Mouse (Mus musculus) CH12.LX (cell line): Measurements from ENCODE around the gene Fancc. TPM values are rescaled to one million over a fixed set of nuclear protein-coding genes. Genes with fewer than 3 reads are reported as not detected.

ENCODE experiments used
- DNase-seq: peaks from one replicate; pipeline ENCODE4 v3.0.0-alpha.2; 2013; ENCODE audit errors: extremely low read depth
- H3K27ac ChIP-seq: 2 replicates; pipeline ENCODE4 v1.5.1; 2012; ENCODE audit warnings: low read depth, mild to moderate bottlenecking, control low read depth, moderate library complexity; ENCODE audit not compliant: insufficient read depth
- H3K27me3 ChIP-seq: replicated peaks from 2 replicates; pipeline ENCODE3; 2012; ENCODE audit warnings: inconsistent platforms
- H3K36me3 ChIP-seq, 2 experiments: replicated peaks in 1 of 2; 2 replicates each; pipeline versions ENCODE3 to v1.6.1; 2012; ENCODE audit warnings: inconsistent platforms in 1 of 2, low read length in 1 of 2, mild to moderate bottlenecking in 1 of 2, mixed read lengths in 1 of 2, moderate library complexity in 1 of 2; ENCODE audit not compliant: control insufficient read depth in 1 of 2, insufficient read depth in 1 of 2
- H3K4me1 ChIP-seq, 2 experiments: 2 replicates each; pipeline ENCODE4 v1.6.1; 2012; ENCODE audit warnings: inconsistent platforms in 1 of 2, moderate library complexity in 1 of 2; ENCODE audit not compliant: insufficient read depth in 2 of 2, control insufficient read depth in 1 of 2
- H3K4me2 ChIP-seq: 2 replicates; pipeline ENCODE4 v1.6.1; 2012; ENCODE audit warnings: low read depth, mild to moderate bottlenecking, control low read depth; ENCODE audit not compliant: poor library complexity, insufficient read depth, severe bottlenecking
- H3K4me3 ChIP-seq, 3 experiments: fragments of 150-350 bp in 1 of 3; sonication (generic) in 1 of 3; replicated peaks in 1 of 3; 2 replicates each; pipeline versions ENCODE3 to v1.5.1; 2011 to 2012; ENCODE audit warnings: low read depth in 2 of 3, low read length in 2 of 3, mild to moderate bottlenecking in 2 of 3, moderate library complexity in 2 of 3, control low read depth in 1 of 3, improper control_type of control experiment in 1 of 3, inconsistent platforms in 1 of 3, mixed read lengths in 1 of 3; ENCODE audit not compliant: poor library complexity in 1 of 3
- H3K79me2 ChIP-seq: replicated peaks from 2 replicates; pipeline ENCODE4 v1.6.1; 2012; ENCODE audit warnings: mild to moderate bottlenecking, moderate library complexity; ENCODE audit not compliant: control insufficient read depth, poor library complexity, insufficient read depth, severe bottlenecking; ENCODE audit errors: extremely low read depth
- H3K9ac ChIP-seq: 2 replicates; pipeline ENCODE4 v1.6.1; 2012; ENCODE audit warnings: low read depth, mild to moderate bottlenecking, control low read depth, moderate library complexity; ENCODE audit not compliant: insufficient read depth
- H3K9me3 ChIP-seq: replicated peaks from 2 replicates; pipeline ENCODE3; 2012; ENCODE audit warnings: low read length, inconsistent platforms, mixed read lengths
- BHLHE40 ChIP-seq: IDR thresholded peaks from 2 replicates; pipeline ENCODE4 v1.6.1; 2011; ENCODE audit warnings: mild to moderate bottlenecking, low read depth, low read length, improper control_type of control experiment
- CTCF ChIP-seq, 2 experiments: IDR thresholded peaks in 1 of 2; conservative IDR thresholded peaks in 1 of 2; 2 replicates each; pipeline ENCODE4 v1.5.1; 2011 to 2012; ENCODE audit warnings: low read depth in 2 of 2, low read length in 2 of 2, improper control_type of control experiment in 1 of 2, inconsistent platforms in 1 of 2, mild to moderate bottlenecking in 1 of 2, moderate library complexity in 1 of 2
- E2F4 ChIP-seq: IDR thresholded peaks from 2 replicates; pipeline ENCODE4 v1.6.1; 2011; ENCODE audit warnings: low read depth, low read length, improper control_type of control experiment; ENCODE audit not compliant: insufficient replicate concordance
- ELF1 ChIP-seq: IDR thresholded peaks from 2 replicates; pipeline ENCODE4 v1.6.1; 2014; ENCODE audit warnings: low read depth, mild to moderate bottlenecking, inconsistent platforms, low read length, improper control_type of control experiment
- GABPA ChIP-seq: IDR thresholded peaks from 2 replicates; pipeline ENCODE4 v1.6.1; 2012; ENCODE audit warnings: low read depth, low read length, improper control_type of control experiment, inconsistent platforms; ENCODE audit not compliant: insufficient replicate concordance
- HCFC1 ChIP-seq: IDR thresholded peaks from 2 replicates; pipeline ENCODE4 v1.6.1; 2012; ENCODE audit warnings: low read depth, mild to moderate bottlenecking, inconsistent platforms, low read length, improper control_type of control experiment
- IRF4 ChIP-seq: IDR thresholded peaks from 2 replicates; pipeline ENCODE4 v1.6.1; 2014; ENCODE audit warnings: low read depth, mild to moderate bottlenecking, inconsistent platforms, low read length, improper control_type of control experiment
- JUN ChIP-seq: IDR thresholded peaks from 2 replicates; pipeline ENCODE4 v1.6.1; 2011; ENCODE audit warnings: low read depth, mild to moderate bottlenecking, low read length, improper control_type of control experiment, moderate library complexity; ENCODE audit not compliant: insufficient read depth
- JUND ChIP-seq: conservative IDR thresholded peaks from 2 replicates; pipeline ENCODE4 v1.6.1; 2011; ENCODE audit warnings: low read depth, low read length, improper control_type of control experiment
- KAT2A ChIP-seq: IDR thresholded peaks from 2 replicates; pipeline ENCODE4 v1.6.1; 2012; ENCODE audit warnings: low read length, improper control_type of control experiment, inconsistent platforms; ENCODE audit not compliant: insufficient replicate concordance
- MAFK ChIP-seq: IDR thresholded peaks from 2 replicates; pipeline ENCODE4 v1.6.1; 2011; ENCODE audit warnings: low read length, improper control_type of control experiment; ENCODE audit not compliant: insufficient replicate concordance
- MAX ChIP-seq: IDR thresholded peaks from 2 replicates; pipeline ENCODE4 v1.6.1; 2011; ENCODE audit warnings: low read length, improper control_type of control experiment
- MYC ChIP-seq: IDR thresholded peaks from 2 replicates; pipeline ENCODE4 v1.6.1; 2011; ENCODE audit warnings: low read depth, mild to moderate bottlenecking, improper control_type of control experiment, low read length
- RCOR1 ChIP-seq: conservative IDR thresholded peaks from 2 replicates; pipeline ENCODE4 v1.6.1; 2012; ENCODE audit warnings: low read depth, mild to moderate bottlenecking, inconsistent platforms, low read length, improper control_type of control experiment
- SIN3A ChIP-seq: IDR thresholded peaks from 2 replicates; pipeline ENCODE4 v1.6.1; 2012; ENCODE audit warnings: low read length, improper control_type of control experiment, inconsistent platforms
- SMC3 ChIP-seq: IDR thresholded peaks from 2 replicates; pipeline ENCODE4 v1.6.1; 2011; ENCODE audit warnings: low read depth, low read length, improper control_type of control experiment
- TCF12 ChIP-seq: IDR thresholded peaks from 2 replicates; pipeline ENCODE4 v1.6.1; 2014; ENCODE audit warnings: low read depth, mild to moderate bottlenecking, inconsistent platforms, low read length, improper control_type of control experiment
- UBTF ChIP-seq: IDR thresholded peaks from 2 replicates; pipeline ENCODE4 v1.6.1; 2012; ENCODE audit warnings: low read depth, mild to moderate bottlenecking, inconsistent platforms, low read length, improper control_type of control experiment, moderate library complexity
- ZKSCAN1 ChIP-seq: IDR thresholded peaks from 2 replicates; pipeline ENCODE4 v1.6.1; 2012; ENCODE audit warnings: low read depth, inconsistent platforms, low read length, improper control_type of control experiment, borderline replicate concordance
- ZNF384 ChIP-seq: IDR thresholded peaks from 2 replicates; pipeline ENCODE4 v1.6.1; 2012; ENCODE audit warnings: low read depth, low read length, improper control_type of control experiment, inconsistent platforms
- dilution Hi-C: fragments of 300-500 bp; cut with MboI; formaldehyde crosslinking; loops from 2 replicates; pipeline ENCODE4 v1.14.3; 2020; ENCODE audit warnings: low sequenced_read_pairs; ENCODE audit not compliant: extremely low pct_unique_long_range_greater_than_20kb, extremely low pct_ligation_motif_present
- in situ Hi-C: fragments of 300-500 bp; cut with MboI; formaldehyde crosslinking; loops from 3 replicates; pipeline ENCODE4 v1.14.3; 2019; ENCODE audit warnings: low sequenced_read_pairs, low pct_ligation_motif_present, low pct_unique_long_range_greater_than_20kb, mixed read lengths
- polyA plus RNA-seq: library from polyadenylated mRNA; unstranded; fragments of >175 nt; gene quantifications from 2 replicates; pipeline ENCODE4 v1.2.1, GENCODE M21; 2012; ENCODE audit warnings: low read depth; ENCODE audit not compliant: insufficient read length
- total RNA-seq, 2 experiments: library from RNA; depleted of rRNA; stranded (reverse); fragments of 300-350 nt in 1 of 2; fragments of >200 nt in 1 of 2; gene quantifications; 2 replicates each; pipeline ENCODE4 v1.2.3; 2012 to 2014

Gene Fancc
- total and polyA plus RNA-seq, 3 experiments, result 8.2 to 12.4 (median 8.7) TPM

DNA sequence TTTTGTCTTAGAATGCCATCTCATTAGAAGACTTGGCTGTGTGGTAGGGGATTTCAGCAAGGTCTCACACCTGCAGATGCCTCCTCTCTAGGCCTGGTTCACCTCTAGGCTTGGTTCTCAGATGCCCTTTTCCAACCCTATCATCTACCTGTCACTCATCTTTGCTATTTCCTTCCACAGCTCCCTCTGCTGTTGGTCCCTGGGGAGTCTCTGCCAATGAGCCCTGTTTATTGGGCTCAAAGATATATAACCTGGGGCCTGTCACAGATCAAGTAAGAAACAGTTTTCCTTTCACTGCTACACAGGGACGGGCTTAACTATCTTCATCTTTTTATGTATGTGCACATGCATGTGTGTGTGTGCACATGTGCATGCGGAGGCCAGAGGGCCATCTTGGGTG is 5.3 kb upstream of the Fancc start:
- dilution Hi-C loops, result no loop called here
- Histone ChIP-seq H3K4me3 (no peak overlapping the region), H3K9me3 (no peaks in the 10 kb centered on the region), H3K27me3 (no peaks in the 10 kb centered on the region)
- TF ChIP-seq TCF12 (0 out of 2 replicates have a peak, but pooled peaks have one; percentile 12), MAFK (no peak), UBTF (no peak), CTCF (conservative IDR thresholded peaks at IDR 0.05 in 1 of 2, IDR thresholded peaks at IDR 0.05 in 1 of 2; ENCODE audit: low read depth in 2 of 2, low read length in 2 of 2) (peak in 1 of 2 experiments; percentile 11; a peak in 1 of 4 replicates), MAX (no peak), SIN3A (no peak), SMC3 (no peak; the same call in 1 of the 2 replicates)
- TF ChIP-seq, all 38 proteins: peak for 2
- Histone ChIP-seq H3K36me3 (peaks cover 0 to 3% of the 10 kb centered on the region in 2 experiments), H3K9ac (no peak overlapping the region), H3K4me2 (no peak overlapping the region), H3K79me2 (no peaks in the 10 kb centered on the region), H3K27ac (no peak overlapping the region), H3K4me1 (peaks cover 0 to 4% of the 10 kb centered on the region in 2 experiments; a peak in 1 of 4 replicates)
- in situ Hi-C loops, result no loop called here
- DNase-seq, result peak; percentile 12

DNA sequence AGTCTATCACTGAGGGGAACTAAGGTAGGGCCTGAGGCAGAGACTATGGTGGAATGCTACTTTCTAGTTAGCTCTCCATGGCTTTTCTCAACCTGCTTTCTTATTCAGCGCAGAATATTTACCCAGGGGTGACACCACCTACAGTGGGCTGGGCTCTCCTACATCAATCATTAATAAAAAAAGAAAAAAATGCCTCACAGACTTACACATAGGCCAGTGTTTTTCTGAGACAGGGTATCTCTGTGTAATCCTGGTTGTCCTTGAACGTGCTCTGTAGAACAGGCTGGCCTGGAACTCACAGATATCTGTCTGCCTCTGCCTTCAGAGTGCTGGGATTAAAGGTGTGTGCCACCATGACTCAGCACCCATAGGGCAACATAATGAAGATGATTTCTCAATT is 2.4 kb upstream of the Fancc start:
- no peak overlapping the region for H3K27ac ChIP-seq
- in situ Hi-C loops (no loop called here), dilution Hi-C loops (no loop called here)
- TF ChIP-seq CTCF (conservative IDR thresholded peaks at IDR 0.05 in 1 of 2, IDR thresholded peaks at IDR 0.05 in 1 of 2; ENCODE audit: low read depth in 2 of 2, low read length in 2 of 2), result no peak
- no peak for TF ChIP-seq SMC3
- TF ChIP-seq KAT2A, result no peak
- no peak for TF ChIP-seq ZKSCAN1
- no peak for TF ChIP-seq E2F4
- no peak for TF ChIP-seq ELF1
- no peak for TF ChIP-seq JUN
- no peak for TF ChIP-seq RCOR1
- TF ChIP-seq UBTF, result no peak
- no peaks in the 10 kb centered on the region for H3K36me3 ChIP-seq
- DNase-seq, result no peak
- peaks cover 2 to 14% of the 10 kb centered on the region in 2 experiments; a peak in 3 of 4 replicates for H3K4me1 ChIP-seq
- H3K4me2 ChIP-seq, result no peak overlapping the region
- no peaks in the 10 kb centered on the region for H3K9me3 ChIP-seq
- no peak overlapping the region for H3K4me3 ChIP-seq
- H3K27me3 ChIP-seq, result no peaks in the 10 kb centered on the region
- no peak overlapping the region for H3K9ac ChIP-seq
- no peaks in the 10 kb centered on the region for H3K79me2 ChIP-seq

DNA sequence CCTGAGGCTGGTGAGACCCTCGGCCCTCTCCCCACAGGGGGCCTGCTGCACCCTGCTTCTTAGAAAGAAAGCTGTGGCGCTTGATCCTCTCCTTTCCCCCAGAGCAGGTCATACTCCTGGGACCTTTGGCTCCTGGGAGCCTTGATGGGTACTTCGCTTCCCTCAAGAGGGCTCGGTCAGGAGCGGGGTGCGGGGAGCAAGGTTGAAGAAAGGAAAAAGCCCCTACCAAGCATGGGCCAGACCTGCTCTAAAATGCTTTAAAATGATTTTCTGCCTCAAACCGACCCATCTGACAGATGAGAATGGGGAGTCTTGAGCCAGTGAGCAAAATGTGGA is 9.4 kb downstream of the Fancc start:
- H3K9me3 ChIP-seq, result no peaks in the 10 kb centered on the region
- TF ChIP-seq MYC (no peak), UBTF (no peak), GABPA (no peak), KAT2A (no peak), ZNF384 (no peak), HCFC1 (no peak), IRF4 (no peak), JUND (no peak), MAX (no peak), SMC3 (no peak), E2F4 (no peak), ZKSCAN1 (no peak), CTCF (conservative IDR thresholded peaks at IDR 0.05 in 1 of 2, IDR thresholded peaks at IDR 0.05 in 1 of 2; ENCODE audit: low read depth in 2 of 2, low read length in 2 of 2) (no peak), BHLHE40 (no peak)
- TF ChIP-seq, all 38 proteins: peak for 0
- no peak overlapping the region for H3K27ac ChIP-seq
- dilution Hi-C loops, result no loop called here
- no peaks in the 10 kb centered on the region for H3K36me3 ChIP-seq
- no peak overlapping the region for H3K4me3 ChIP-seq
- no peak overlapping the region for H3K9ac ChIP-seq
- no peak for DNase-seq
- H3K79me2 ChIP-seq, result no peaks in the 10 kb centered on the region
- no peaks in the 10 kb centered on the region for H3K4me1 ChIP-seq
- no peaks in the 10 kb centered on the region for H3K27me3 ChIP-seq
- H3K4me2 ChIP-seq, result no peak overlapping the region
- in situ Hi-C loops, result no loop called here
